Mouse (Mus musculus): ENCODE measurements at regions not wholly inside any gene's neighbourhood (a gene's known extent, or its start where the extent isn't known, plus 50 kb on each side); places are given as distances from the start of the nearest gene placed in this dataset.

DNA sequence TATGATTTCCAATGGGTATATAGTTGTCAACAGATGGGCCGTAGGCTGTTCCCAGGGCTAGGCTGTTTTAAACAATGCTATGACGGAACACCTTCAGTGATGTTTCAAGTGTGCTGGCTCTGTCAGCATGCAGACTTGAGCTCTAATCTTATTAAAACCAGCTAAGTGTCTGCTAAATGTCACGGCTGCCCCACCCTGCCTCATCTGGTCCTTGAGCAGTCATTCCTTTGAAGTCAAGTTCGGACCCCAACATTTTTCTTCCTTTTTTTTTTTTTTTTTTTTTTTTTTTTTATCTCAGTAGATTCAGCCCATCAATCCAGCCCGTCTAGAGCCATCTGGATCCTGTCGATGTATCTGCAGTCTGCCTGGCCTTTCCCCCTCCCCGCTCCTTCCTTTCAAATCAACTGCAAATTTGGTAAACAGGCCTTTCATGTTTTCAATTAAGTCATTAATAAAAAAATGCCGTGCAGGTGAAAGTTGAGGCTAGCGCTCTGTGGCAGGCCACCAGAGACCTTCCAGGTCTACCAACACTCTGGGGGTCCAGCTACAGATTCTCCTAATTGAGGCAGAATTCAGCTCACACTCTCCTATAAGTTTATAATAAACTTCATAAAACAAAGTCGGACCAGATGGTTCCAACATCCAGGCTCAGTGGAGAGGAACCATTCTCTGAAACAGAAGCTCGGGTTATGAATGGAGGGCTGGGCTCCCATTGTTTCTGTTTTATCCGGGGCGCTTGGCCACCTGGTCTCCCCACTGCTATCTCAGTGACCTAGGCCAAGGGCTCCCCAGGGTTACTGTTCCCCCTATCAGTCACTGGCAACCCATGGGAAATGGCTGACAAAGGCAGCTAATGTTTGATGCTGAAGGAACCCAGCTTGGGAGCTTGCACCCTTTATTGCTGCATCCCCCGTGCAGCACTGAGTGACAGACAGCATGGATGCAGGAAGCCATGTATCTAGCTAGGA is 56.3 kb upstream of the Gjb5 start:
- no peak for DNase-seq
